Mouse (Mus musculus) lung, embryonic 14.5 days (tissue): ENCODE measurements around the gene Itgb4. TPM values are rescaled to one million over a fixed set of nuclear protein-coding genes. Genes with fewer than 3 reads are reported as not detected.

Experiments
- ATAC-seq: fragments of 200-750 bp; cut with Nextera tagmentation; 2 replicates; pipeline ENCODE4 v1.8.0; 2017; ENCODE audit warnings: mild to moderate bottlenecking, moderate TSS enrichment, moderate library complexity; ENCODE audit not compliant: insufficient read depth
- DNase-seq: peaks from one replicate; pipeline ENCODE4 v3.0.0-alpha.2; 2015
- H3K27ac ChIP-seq: fragments of 300-500 bp; sonication (generic); 2 replicates; pipeline ENCODE4 v1.5.1; 2014; ENCODE audit warnings: low read depth, mild to moderate bottlenecking, moderate library complexity
- H3K27me3 ChIP-seq: fragments of 300-500 bp; sonication (generic); 2 replicates; pipeline ENCODE4 v1.6.1; 2014; ENCODE audit warnings: low read length, control low read depth; ENCODE audit not compliant: insufficient read depth
- H3K36me3 ChIP-seq: fragments of 300-500 bp; sonication (generic); 2 replicates; pipeline ENCODE4 v1.6.1; 2014; ENCODE audit warnings: control low read depth; ENCODE audit not compliant: insufficient read depth
- H3K4me1 ChIP-seq: fragments of 300-500 bp; sonication (generic); 2 replicates; pipeline ENCODE4 v1.6.1; 2014; ENCODE audit warnings: antibody characterized with exemption, control low read depth; ENCODE audit not compliant: insufficient read depth
- H3K4me2 ChIP-seq: fragments of 300-500 bp; sonication (generic); 2 replicates; pipeline ENCODE4 v1.6.1; 2014; ENCODE audit warnings: mild to moderate bottlenecking
- H3K4me3 ChIP-seq: fragments of 300-500 bp; sonication (generic); 2 replicates; pipeline ENCODE4 v1.5.1; 2014; ENCODE audit warnings: low read depth, low read length
- H3K9ac ChIP-seq: fragments of 300-500 bp; sonication (generic); 2 replicates; pipeline ENCODE4 v1.6.1; 2014
- H3K9me3 ChIP-seq: fragments of 300-500 bp; sonication (generic); 2 replicates; pipeline ENCODE4 v1.6.1; 2016; ENCODE audit warnings: low read depth, low read length, control low read depth
- CTCF ChIP-seq: IDR thresholded peaks from 2 replicates; pipeline ENCODE4 v1.5.1; 2016; ENCODE audit warnings: antibody characterized with exemption, low read depth
- WGBS: fragments of 180-500 bp; shearing (Covaris S2); extraction: QIAGEN DNeasy Blood & Tissue Kit; methylation state at CpG from one replicate; pipeline ENCODE4 v1.1.7; 2014; 5-methylcytosine and 5-hydroxymethylcytosine counted together
- polyA plus RNA-seq: library from polyadenylated mRNA; unstranded; fragments of >200 nt; fragmentation: Nextera tagmentation; extraction: Ambion mirVana; gene quantifications from 2 replicates; pipeline ENCODE4 v1.2.1, GENCODE M21; 2014

Gene Itgb4
- polyA plus RNA-seq, 1 experiment from 2014 or later, result 2.0 TPM

- Histone ChIP-seq H3K36me3 (peaks cover 4% of the 10 kb centered on the region; the same call in 1 of the 2 replicates), H3K9ac (no peak within 1 kb of the TSS), H3K4me2 (no peak within 1 kb of the TSS), H3K9me3 (no peaks in the 10 kb centered on the region), H3K4me1 (no peaks in the 10 kb centered on the region), H3K27ac (no peak within 1 kb of the TSS), H3K27me3 (no peaks in the 10 kb centered on the region), H3K4me3 (no peak within 1 kb of the TSS)
- no peak for ATAC-seq
- no peak for DNase-seq
- TF ChIP-seq CTCF, result no peak
- 75% methylated on average over 4 of the region's 4 CpGs for WGBS
Measured at GRCm38 (mm10) chr11:116027756-116028155, 53.2 kb downstream of the Itgb4 start, which contains the start of gene H3f3b. H3f3b (minus strand) TSS chr11:116027962.

GRCm38 (mm10) chr11:116028177-116028865 lies 53.8 kb downstream of the Itgb4 start:
- Histone ChIP-seq H3K4me1 (no peaks in the 10 kb centered on the region), H3K4me3 (no peak overlapping the region), H3K27ac (no peak overlapping the region), H3K9me3 (no peaks in the 10 kb centered on the region), H3K9ac (no peak overlapping the region), H3K4me2 (no peak overlapping the region), H3K27me3 (no peaks in the 10 kb centered on the region), H3K36me3 (peaks cover 3% of the 10 kb centered on the region; the same call in 1 of the 2 replicates)
- no peak for TF ChIP-seq CTCF
- ATAC-seq (no peak), DNase-seq (no peak)
- 77% methylated on average over 9 of the region's 9 CpGs for WGBS

- Histone ChIP-seq H3K27ac (peak overlapping the region; percentile 99), H3K27me3 (no peaks in the 10 kb centered on the region), H3K4me2 (peak overlapping the region; percentile 79), H3K36me3 (no peaks in the 10 kb centered on the region), H3K9ac (peak overlapping the region; percentile 95), H3K4me3 (peak overlapping the region; percentile 76), H3K4me1 (no peaks in the 10 kb centered on the region), H3K9me3 (no peaks in the 10 kb centered on the region)
- WGBS, result 75% methylated on average over 6 of the region's 6 CpGs
- no peak for TF ChIP-seq CTCF
- DNase-seq, result no peak
- no peak for ATAC-seq
Measured at GRCm38 (mm10) chr11:116029086-116029865, 54.8 kb downstream of the Itgb4 start.

- H3K36me3 ChIP-seq, result peaks cover 7% of the 10 kb centered on the region
- TF ChIP-seq CTCF, result no peak
- H3K4me3 ChIP-seq, result peak within 1 kb of the TSS; percentile 76
- H3K4me2 ChIP-seq, result peak within 1 kb of the TSS; percentile 79
- H3K4me1 ChIP-seq, result no peaks in the 10 kb centered on the region
- H3K9ac ChIP-seq, result peak within 1 kb of the TSS; percentile 95
- ATAC-seq (peak; percentile 94), DNase-seq (peak; percentile 100)
- H3K27me3 ChIP-seq, result no peaks in the 10 kb centered on the region
- no peaks in the 10 kb centered on the region for H3K9me3 ChIP-seq
- under 1% methylated on average over 67 of the region's 67 CpGs for WGBS
- peak within 1 kb of the TSS; percentile 99 for H3K27ac ChIP-seq
Measured at GRCm38 (mm10) chr11:116030088-116030897, 55.8 kb downstream of the Itgb4 start, which contains the start of gene Unk. Unk (plus strand) TSS chr11:116030322.

- H3K9ac ChIP-seq, result peak overlapping the region; percentile 95
- H3K4me1 ChIP-seq, result no peaks in the 10 kb centered on the region
- H3K27me3 ChIP-seq, result no peaks in the 10 kb centered on the region
- WGBS, result 21% methylated on average over 14 of the region's 14 CpGs
- no peaks in the 10 kb centered on the region for H3K9me3 ChIP-seq
- H3K36me3 ChIP-seq, result peaks cover 8% of the 10 kb centered on the region
- DNase-seq, result peak; percentile 52
- peak; percentile 16; the same call in 1 of the 2 replicates for ATAC-seq
- no peak for TF ChIP-seq CTCF
- peak overlapping the region; percentile 99 for H3K27ac ChIP-seq
- peak overlapping the region; percentile 76 for H3K4me3 ChIP-seq
- peak overlapping the region; percentile 79 for H3K4me2 ChIP-seq
Measured at GRCm38 (mm10) chr11:116030898-116031845, 56.7 kb downstream of the Itgb4 start.

GRCm38 (mm10) chr11:116034584-116034983 lies 60.1 kb downstream of the Itgb4 start:
- no peak overlapping the region for H3K9ac ChIP-seq
- no peak for TF ChIP-seq CTCF
- ATAC-seq, result no peak
- DNase-seq, result no peak
- no peak overlapping the region for H3K27ac ChIP-seq
- no peak overlapping the region for H3K4me3 ChIP-seq
- H3K4me2 ChIP-seq, result no peak overlapping the region
- peaks cover 25% of the 10 kb centered on the region for H3K36me3 ChIP-seq
- no peaks in the 10 kb centered on the region for H3K4me1 ChIP-seq
- no peaks in the 10 kb centered on the region for H3K27me3 ChIP-seq
- H3K9me3 ChIP-seq, result no peaks in the 10 kb centered on the region
- WGBS, result 94% methylated on average over 6 of the region's 6 CpGs
